Mouse (Mus musculus): ENCODE data around the gene Ecel1. TPM values are rescaled to one million over a fixed set of nuclear protein-coding genes. Genes with fewer than 3 reads are reported as not detected.

The Ecel1 gene
- 0.64 and 0.67 TPM in 2 replicates for polyA plus RNA-seq (2015; fragmentation: Nextera tagmentation; extraction: Ambion mirVana)

DNA sequence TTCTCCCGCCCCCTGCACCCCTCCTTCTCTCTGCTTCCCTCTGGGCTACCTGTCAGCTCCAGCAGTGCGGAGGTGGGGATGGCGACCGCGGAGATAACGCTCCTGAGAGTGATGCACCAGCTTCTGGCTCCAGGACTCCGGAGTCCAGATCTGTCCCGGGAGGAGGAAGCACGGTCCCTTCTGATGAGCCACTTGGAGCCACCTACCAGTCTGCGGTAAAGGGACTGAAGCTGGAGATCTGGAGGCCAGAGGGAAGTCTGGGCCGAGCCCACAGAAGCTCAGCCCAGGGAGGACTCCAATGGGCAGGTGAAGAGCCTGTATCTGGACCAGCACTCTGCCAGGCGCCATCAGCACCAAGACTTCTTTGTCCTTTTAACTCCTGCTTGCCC, at the start of gene Ecel1:
TSS of gene Ecel1 (minus strand) at position 323 of the 389 bp plus-strand sequence.
- Histone ChIP-seq H3K4me3 (ENCODE audit: low read depth, low read length) (peak within 1 kb of the TSS; percentile 27), H3K27ac (ENCODE audit: low read depth, low read length) (no peak within 1 kb of the TSS), H3K4me1 (replicated peaks; ENCODE audit: control insufficient read depth, insufficient read depth, low read length) (no peaks in the 10 kb centered on the region), H3K9me3 (ENCODE audit: control insufficient read depth) (no peaks in the 10 kb centered on the region), H3K9ac (ENCODE audit: low read depth, low read length) (no peak within 1 kb of the TSS), H3K4me2 (replicated peaks; ENCODE audit: low read depth) (peak within 1 kb of the TSS; percentile 50), H3K27me3 (replicated peaks; ENCODE audit: control insufficient read depth, insufficient read depth, low read length) (peaks cover 79% of the 10 kb centered on the region), H3K36me3 (ENCODE audit: control insufficient read depth, insufficient read depth) (no peaks in the 10 kb centered on the region)
- ATAC-seq: no peak
- no peak for TF ChIP-seq CTCF (IDR thresholded peaks at IDR 0.05; ENCODE audit: low read depth)
- WGBS: 4% methylated on average over 12 of the region's 12 CpGs

- no peak for ATAC-seq
- H3K4me1 ChIP-seq (replicated peaks; ENCODE audit: control insufficient read depth, insufficient read depth, low read length): no peaks in the 10 kb centered on the region
Observed at GRCm38 (mm10) chr1:87205502-87205901, 49.2 kb upstream of the Ecel1 start.

GRCm38 (mm10) chr1:87205038-87205437, 48.7 kb upstream of the Ecel1 start:
- Histone ChIP-seq H3K36me3 (ENCODE audit: control insufficient read depth, insufficient read depth) (no peaks in the 10 kb centered on the region), H3K4me3 (ENCODE audit: low read depth, low read length) (no peak overlapping the region), H3K27ac (ENCODE audit: low read depth, low read length) (no peak overlapping the region), H3K9ac (ENCODE audit: low read depth, low read length) (no peak overlapping the region), H3K4me1 (replicated peaks; ENCODE audit: control insufficient read depth, insufficient read depth, low read length) (no peaks in the 10 kb centered on the region), H3K9me3 (ENCODE audit: control insufficient read depth) (no peaks in the 10 kb centered on the region), H3K4me2 (replicated peaks; ENCODE audit: low read depth) (no peak overlapping the region), H3K27me3 (replicated peaks; ENCODE audit: control insufficient read depth, insufficient read depth, low read length) (peaks cover 15% of the 10 kb centered on the region)
- 67% methylated on average over 6 of the region's 6 CpGs for WGBS
- ATAC-seq: no peak
- no peak for TF ChIP-seq CTCF (IDR thresholded peaks at IDR 0.05; ENCODE audit: low read depth)

More at GRCm38 (mm10) chr1:87205502-87205901, 49.2 kb upstream of the Ecel1 start:
- Histone ChIP-seq H3K9ac (ENCODE audit: low read depth, low read length) (no peak overlapping the region), H3K27me3 (replicated peaks; ENCODE audit: control insufficient read depth, insufficient read depth, low read length) (peaks cover 15% of the 10 kb centered on the region), H3K27ac (ENCODE audit: low read depth, low read length) (no peak overlapping the region), H3K9me3 (ENCODE audit: control insufficient read depth) (no peaks in the 10 kb centered on the region), H3K4me2 (replicated peaks; ENCODE audit: low read depth) (no peak overlapping the region), H3K4me3 (ENCODE audit: low read depth, low read length) (no peak overlapping the region), H3K36me3 (ENCODE audit: control insufficient read depth, insufficient read depth) (no peaks in the 10 kb centered on the region)
- TF ChIP-seq CTCF (IDR thresholded peaks at IDR 0.05; ENCODE audit: low read depth): no peak
- WGBS: 40% methylated on average over 3 of the region's 3 CpGs

DNA sequence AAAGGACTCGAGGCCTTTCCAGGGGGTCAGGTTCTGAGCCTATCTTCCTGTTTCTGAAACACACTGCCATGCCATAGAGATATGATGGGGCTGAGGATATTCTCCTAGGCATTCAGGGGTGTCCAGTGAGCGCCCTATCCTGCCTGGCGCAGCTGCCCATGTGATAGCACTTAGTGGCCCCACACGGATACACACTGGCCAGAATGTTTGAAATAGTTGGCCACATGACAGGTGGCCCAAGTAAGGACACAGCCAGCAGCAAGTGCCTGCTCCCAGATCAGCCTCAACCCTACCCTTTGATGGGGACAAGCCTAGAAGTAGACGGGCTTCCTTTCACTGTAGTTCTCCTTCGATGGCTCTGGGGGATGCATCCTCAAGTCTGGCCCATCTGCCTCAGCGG, 48.1 kb upstream of the Ecel1 start, which contains the start of gene Chrng:
TSS of gene Chrng (plus strand) at position 193 of the 400 bp plus-strand sequence.
- no peak for TF ChIP-seq CTCF (IDR thresholded peaks at IDR 0.05; ENCODE audit: low read depth)
- WGBS: 84% methylated on average over 7 of the region's 7 CpGs
- no peaks in the 10 kb centered on the region for H3K9me3 ChIP-seq (ENCODE audit: control insufficient read depth)

GRCm38 (mm10) chr1:87203779-87204178, 47.5 kb upstream of the Ecel1 start:
- no peak for TF ChIP-seq CTCF (IDR thresholded peaks at IDR 0.05; ENCODE audit: low read depth)
- Histone ChIP-seq H3K9me3 (ENCODE audit: control insufficient read depth) (no peaks in the 10 kb centered on the region), H3K4me1 (replicated peaks; ENCODE audit: control insufficient read depth, insufficient read depth, low read length) (no peaks in the 10 kb centered on the region), H3K36me3 (ENCODE audit: control insufficient read depth, insufficient read depth) (no peaks in the 10 kb centered on the region), H3K27ac (ENCODE audit: low read depth, low read length) (no peak overlapping the region), H3K4me3 (ENCODE audit: low read depth, low read length) (no peak overlapping the region), H3K27me3 (replicated peaks; ENCODE audit: control insufficient read depth, insufficient read depth, low read length) (peaks cover 15% of the 10 kb centered on the region), H3K9ac (ENCODE audit: low read depth, low read length) (no peak overlapping the region), H3K4me2 (replicated peaks; ENCODE audit: low read depth) (no peak overlapping the region)
- no peak for ATAC-seq
- WGBS: 74% methylated on average over 5 of the region's 5 CpGs

More for the DNA sequence above, 48.1 kb upstream of the Ecel1 start, which contains the start of gene Chrng:
- Histone ChIP-seq H3K4me3 (ENCODE audit: low read depth, low read length) (no peak within 1 kb of the TSS), H3K27me3 (replicated peaks; ENCODE audit: control insufficient read depth, insufficient read depth, low read length) (peaks cover 15% of the 10 kb centered on the region), H3K4me1 (replicated peaks; ENCODE audit: control insufficient read depth, insufficient read depth, low read length) (no peaks in the 10 kb centered on the region), H3K9ac (ENCODE audit: low read depth, low read length) (no peak within 1 kb of the TSS), H3K27ac (ENCODE audit: low read depth, low read length) (no peak within 1 kb of the TSS), H3K4me2 (replicated peaks; ENCODE audit: low read depth) (no peak within 1 kb of the TSS), H3K36me3 (ENCODE audit: control insufficient read depth, insufficient read depth) (no peaks in the 10 kb centered on the region)
- no peak for ATAC-seq

DNA sequence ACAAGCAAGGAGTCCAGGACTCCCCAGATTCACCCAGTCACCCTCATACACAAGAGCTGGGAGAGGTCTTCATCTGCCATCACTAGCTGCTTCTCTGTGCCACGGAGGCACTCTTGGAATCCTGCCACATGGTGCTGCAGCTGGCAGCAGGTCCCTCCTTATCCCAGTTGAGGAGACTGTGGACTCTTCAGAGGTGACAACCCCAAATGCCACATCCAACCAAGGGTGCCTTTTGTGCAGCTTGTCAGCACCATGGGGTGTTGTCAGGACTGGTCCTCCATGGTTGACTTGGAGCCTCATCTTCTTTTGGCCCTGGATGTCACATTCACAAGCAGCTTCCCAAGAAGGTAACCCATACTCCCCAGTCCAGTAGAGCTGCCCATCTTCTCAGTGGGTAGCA, 45.5 kb upstream of the Ecel1 start:
- Histone ChIP-seq H3K36me3 (ENCODE audit: control insufficient read depth, insufficient read depth) (no peaks in the 10 kb centered on the region), H3K27me3 (replicated peaks; ENCODE audit: control insufficient read depth, insufficient read depth, low read length) (peaks cover 10% of the 10 kb centered on the region), H3K27ac (ENCODE audit: low read depth, low read length) (no peak overlapping the region), H3K9me3 (ENCODE audit: control insufficient read depth) (no peaks in the 10 kb centered on the region), H3K4me2 (replicated peaks; ENCODE audit: low read depth) (no peak overlapping the region), H3K4me1 (replicated peaks; ENCODE audit: control insufficient read depth, insufficient read depth, low read length) (no peaks in the 10 kb centered on the region), H3K4me3 (ENCODE audit: low read depth, low read length) (no peak overlapping the region), H3K9ac (ENCODE audit: low read depth, low read length) (no peak overlapping the region)
- ATAC-seq: no peak
- no peak for TF ChIP-seq CTCF (IDR thresholded peaks at IDR 0.05; ENCODE audit: low read depth)
- 41% methylated on average over 1 of the region's 1 CpGs for WGBS

DNA sequence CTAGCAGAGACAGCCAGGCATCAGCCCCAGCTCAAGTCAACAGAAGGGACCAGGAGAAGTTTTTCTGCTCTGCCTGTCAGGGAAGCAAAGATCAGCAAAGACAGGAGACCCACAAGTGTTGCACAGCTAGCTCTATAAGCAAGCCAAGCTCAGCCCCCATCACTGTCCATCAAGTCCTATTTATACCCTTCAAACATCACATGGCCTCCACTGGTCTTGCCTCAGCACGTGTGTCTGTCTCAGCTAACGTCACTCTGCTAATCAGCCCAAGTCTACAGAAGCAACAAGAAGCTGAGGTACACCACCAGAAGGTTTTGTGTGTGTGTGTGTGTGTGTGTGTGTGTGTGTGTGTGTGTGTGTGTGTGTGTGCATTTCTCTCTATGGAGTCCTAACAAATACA, 44.5 kb upstream of the Ecel1 start:
- no peak for TF ChIP-seq CTCF (IDR thresholded peaks at IDR 0.05; ENCODE audit: low read depth)
- H3K9me3 ChIP-seq (ENCODE audit: control insufficient read depth): no peaks in the 10 kb centered on the region

More for the DNA sequence above, 44.5 kb upstream of the Ecel1 start:
- Histone ChIP-seq H3K4me3 (ENCODE audit: low read depth, low read length) (no peak overlapping the region), H3K4me1 (replicated peaks; ENCODE audit: control insufficient read depth, insufficient read depth, low read length) (no peaks in the 10 kb centered on the region), H3K4me2 (replicated peaks; ENCODE audit: low read depth) (no peak overlapping the region), H3K27me3 (replicated peaks; ENCODE audit: control insufficient read depth, insufficient read depth, low read length) (no peaks in the 10 kb centered on the region), H3K27ac (ENCODE audit: low read depth, low read length) (no peak overlapping the region), H3K36me3 (ENCODE audit: control insufficient read depth, insufficient read depth) (no peaks in the 10 kb centered on the region), H3K9ac (ENCODE audit: low read depth, low read length) (no peak overlapping the region)
- WGBS: 48% methylated on average over 2 of the region's 2 CpGs
- ATAC-seq: no peak

Measured in intestine, postnatal 0 days (tissue).